Mouse (Mus musculus): Measurements from ENCODE around the gene Alkbh7.

- no peak for TF ChIP-seq POLR2A (IDR thresholded peaks at IDR 0.05; ENCODE audit: insufficient read depth, low read depth, low read length)
- no peak for TF ChIP-seq CTCF (IDR thresholded peaks at IDR 0.05; ENCODE audit: insufficient read depth, low read depth, low read length)
Measured at GRCm38 (mm10) chr17:56958667-56959066, 38.5 kb upstream of the Alkbh7 start.

Data from olfactory bulb, adult 2 months (tissue).